Mouse (Mus musculus): ENCODE results near the gene Ksr1.

GRCm38 (mm10) chr11:79181914-79182313 is 35.7 kb upstream of the Ksr1 start:
- TF ChIP-seq POLR2A (IDR thresholded peaks at IDR 0.05; ENCODE audit: borderline replicate concordance, extremely low read depth, insufficient read depth, insufficient read length, poor library complexity, severe bottlenecking) (no peak), CTCF (IDR thresholded peaks at IDR 0.05; ENCODE audit: borderline replicate concordance, extremely low read depth, insufficient read depth, insufficient read length) (no peak)

Measured in brain, embryonic 14.5 days (tissue).